Mouse (Mus musculus) embryonic facial prominence, embryonic 14.5 days (tissue): ENCODE results near the gene Prokr1. TPM values are rescaled to one million over a fixed set of nuclear protein-coding genes. Genes with fewer than 3 reads are reported as not detected.

Experiments
- polyA plus RNA-seq: library from polyadenylated mRNA; unstranded; fragments of >200 nt; fragmentation: Nextera tagmentation; extraction: Ambion mirVana; gene quantifications from 2 replicates; pipeline ENCODE4 v1.2.1, GENCODE M21; 2014

Prokr1 gene
- polyA plus RNA-seq, 1 experiment from 2014 or later: 10.1 TPM

Other genes with a start within 250 kb of the Prokr1 start
- 0.28 TPM in 1 of 2 replicates, not detected in the other for gene Gkn1, start 239.8 kb downstream of the Prokr1 start, polyA plus RNA-seq
- gene Gkn2, start 217.4 kb downstream of the Prokr1 start, polyA plus RNA-seq: not detected in 2 replicates
- 1.2 TPM in 2 replicates for gene Gkn3, start 201.8 kb downstream of the Prokr1 start, polyA plus RNA-seq
- not detected in 2 replicates for gene Bmp10, start 161.7 kb downstream of the Prokr1 start, polyA plus RNA-seq
- 4.9 and 6.3 TPM in 2 replicates for gene Arhgap25, start 57.5 kb downstream of the Prokr1 start, polyA plus RNA-seq
- 11.8 and 15.6 TPM in 2 replicates for gene Aplf, start 81.5 kb upstream of the Prokr1 start, polyA plus RNA-seq
- 1.5 and 1.9 TPM in 2 replicates for gene Efcc1, start 140.1 kb upstream of the Prokr1 start, polyA plus RNA-seq
- 1.2 and 1.3 TPM in 2 replicates for gene Gp9, start 187.3 kb upstream of the Prokr1 start, polyA plus RNA-seq
- 14.2 and 18.6 TPM in 2 replicates for gene Rab43, start 221.4 kb upstream of the Prokr1 start, polyA plus RNA-seq
- 3.6 and 4.1 TPM in 2 replicates for gene Gm45140, start 245.1 kb upstream of the Prokr1 start, polyA plus RNA-seq
- 34.7 and 42.7 TPM in 2 replicates for gene Isy1, start 248.1 kb upstream of the Prokr1 start, polyA plus RNA-seq